In genomic region chr2:73435847-73436246, GRCm38 (mm10) we compare ENCODE assay signal across 15 mouse cellular contexts.
"Had no signal": no experiment of that assay in that cellular context is flagged by ENCODE, and none has a peak within 500 bp of the region (broad histone marks: within the 10 kb centered on the region; RNA-seq: fewer than 3 reads in every experiment).

No protein-coding gene starts in this region.

- H3K27ac ChIP-seq: macrophage; midbrain, embryonic 13.5 days; midbrain, embryonic 15.5 days; neural tube, embryonic 12.5 days; stomach, embryonic 15.5 days; stomach, postnatal 0 days had no signal

- H3K27me3 ChIP-seq: megakaryocyte, embryonic 14.5 days; midbrain, embryonic 13.5 days; midbrain, embryonic 15.5 days; neural tube, embryonic 12.5 days; stomach, embryonic 15.5 days had no signal

- H3K4me3 ChIP-seq: megakaryocyte, embryonic 14.5 days; midbrain, embryonic 13.5 days; midbrain, embryonic 15.5 days; neural tube, embryonic 12.5 days; stomach, embryonic 15.5 days had no signal

- H3K4me1 ChIP-seq: neural tube, embryonic 12.5 days; stomach, embryonic 15.5 days had no signal

- DNase-seq: lung, embryonic 14.5 days; lung, postnatal 10 days; lung, postnatal 36 days; right cerebral cortex, postnatal 14 days; thymus, adult 2 months; thymus, postnatal 25 days; thymus, postnatal 4 days had no signal

- ATAC-seq: midbrain, embryonic 13.5 days; midbrain, embryonic 15.5 days had no signal

- H3K4me2 ChIP-seq: lung, embryonic 14.5 days; midbrain, embryonic 11.5 days; midbrain, embryonic 13.5 days; midbrain, embryonic 15.5 days; neural tube, embryonic 12.5 days; stomach, embryonic 15.5 days had no signal

- H3K9ac ChIP-seq: lung, embryonic 14.5 days; midbrain, embryonic 13.5 days; midbrain, embryonic 15.5 days; neural tube, embryonic 12.5 days; stomach, embryonic 15.5 days had no signal

- H3K9me3 ChIP-seq: midbrain, embryonic 13.5 days; midbrain, embryonic 15.5 days; neural tube, embryonic 12.5 days; stomach, embryonic 15.5 days had no signal

- H3K36me3 ChIP-seq: midbrain, embryonic 15.5 days had no signal
